Mouse (Mus musculus) heart, postnatal 0 days (tissue): ENCODE results near the gene Zdhhc13. TPM values are rescaled to one million over a fixed set of nuclear protein-coding genes. Genes with fewer than 3 reads are reported as not detected.
A peak's percentile ranks its signal among the peaks of the same experiment; 100 is the strongest.

Experiments used
- ATAC-seq: fragments of 200-750 bp; cut with Nextera tagmentation; 2 replicates; pipeline ENCODE4 v1.8.0; 2017; ENCODE audit warnings: low read depth, moderate number of reproducible peaks, moderate library complexity; ENCODE audit not compliant: insufficient read depth
- DNase-seq: peaks from one replicate; pipeline ENCODE4 v3.0.0-alpha.2; 2016; ENCODE audit warnings: low spot score
- H3K27ac ChIP-seq: fragments of 300-500 bp; sonication (generic); 2 replicates; pipeline ENCODE4 v1.5.1; 2014; ENCODE audit warnings: low read depth, mild to moderate bottlenecking
- H3K27me3 ChIP-seq: fragments of 300-500 bp; sonication (generic); 2 replicates; pipeline ENCODE4 v1.6.1; 2014; ENCODE audit warnings: low read length, mixed read lengths; ENCODE audit not compliant: control insufficient read depth, insufficient read depth
- H3K36me3 ChIP-seq: fragments of 300-500 bp; sonication (generic); replicated peaks from 2 replicates; pipeline ENCODE4 v1.6.1; 2014; ENCODE audit warnings: low read length, mixed read lengths; ENCODE audit not compliant: control insufficient read depth, insufficient read depth
- H3K4me1 ChIP-seq: fragments of 300-500 bp; sonication (generic); 2 replicates; pipeline ENCODE4 v1.6.1; 2014; ENCODE audit warnings: antibody characterized with exemption; ENCODE audit not compliant: control insufficient read depth, insufficient read depth
- H3K4me2 ChIP-seq: fragments of 300-500 bp; sonication (generic); 2 replicates; pipeline ENCODE4 v1.6.1; 2014; ENCODE audit warnings: low read depth, mild to moderate bottlenecking, low read length, moderate library complexity
- H3K4me3 ChIP-seq: fragments of 300-500 bp; sonication (generic); 2 replicates; pipeline ENCODE4 v1.5.1; 2014; ENCODE audit warnings: low read depth, low read length
- H3K9ac ChIP-seq: fragments of 300-500 bp; sonication (generic); replicated peaks from 2 replicates; pipeline ENCODE4 v1.6.1; 2014; ENCODE audit warnings: low read depth, low read length, mixed read lengths
- H3K9me3 ChIP-seq: fragments of 300-500 bp; sonication (generic); replicated peaks from 2 replicates; pipeline ENCODE4 v1.6.1; 2016; ENCODE audit warnings: low read length; ENCODE audit not compliant: control insufficient read depth
- CTCF ChIP-seq: IDR thresholded peaks from 2 replicates; pipeline ENCODE4 v1.5.1; 2016; ENCODE audit warnings: antibody characterized with exemption, control low read depth, low read depth
- EP300 ChIP-seq: IDR thresholded peaks from 2 replicates; pipeline ENCODE4 v1.6.1; 2016; ENCODE audit warnings: antibody characterized with exemption, low read depth
- whole genome bisulfite sequencing: fragments of 180-500 bp; shearing (Covaris S2); extraction: QIAGEN DNeasy Blood & Tissue Kit; methylation state at CpG from one replicate; pipeline ENCODE4 v1.1.7; 2014; 5-methylcytosine and 5-hydroxymethylcytosine counted together
- polyA plus RNA-seq: library from polyadenylated mRNA; unstranded; fragments of >200 nt; fragmentation: Nextera tagmentation; extraction: Ambion mirVana; gene quantifications from 2 replicates; pipeline ENCODE4 v1.2.1, GENCODE M21; 2015
- total RNA-seq: library from RNA; depleted of rRNA; stranded (reverse); fragments of >200 nt; gene quantifications from 2 replicates; pipeline ENCODE4 v1.2.3, GENCODE M21; 2014; ENCODE audit warnings: low replicate concordance

Zdhhc13 gene
- total and polyA plus RNA-seq, 2 experiments from 2014 or later = 29.5 to 58.5 TPM

GRCm38 (mm10) chr7:48790117-48790516 lies 1.3 kb downstream of the Zdhhc13 start:
- H3K9me3 ChIP-seq = no peaks in the 10 kb centered on the region

GRCm38 (mm10) chr7:48791412-48791811 lies 2.6 kb downstream of the Zdhhc13 start:
- Histone ChIP-seq H3K9ac (no peak overlapping the region), H3K9me3 (no peaks in the 10 kb centered on the region), H3K27me3 (no peaks in the 10 kb centered on the region), H3K4me3 (no peak overlapping the region), H3K27ac (no peak overlapping the region), H3K36me3 (peaks cover 4% of the 10 kb centered on the region; the same call in 1 of the 2 replicates), H3K4me2 (no peak overlapping the region), H3K4me1 (peaks cover 18% of the 10 kb centered on the region; the same call in 1 of the 2 replicates)
- no peak for ATAC-seq
- 78% methylated on average over 3 of the region's 3 CpGs for WGBS
- TF ChIP-seq EP300 (no peak), CTCF (no peak)
- DNase-seq = no peak

More at GRCm38 (mm10) chr7:48790117-48790516, 1.3 kb downstream of the Zdhhc13 start:
- ATAC-seq (no peak), DNase-seq (no peak)
- Histone ChIP-seq H3K27me3 (no peaks in the 10 kb centered on the region), H3K27ac (no peak overlapping the region), H3K36me3 (no peaks in the 10 kb centered on the region), H3K4me3 (no peak overlapping the region), H3K4me1 (peaks cover 18% of the 10 kb centered on the region; the same call in 1 of the 2 replicates), H3K9ac (no peak overlapping the region), H3K4me2 (no peak overlapping the region)
- WGBS = 61% methylated on average over 4 of the region's 4 CpGs
- TF ChIP-seq EP300 (no peak), CTCF (no peak)

GRCm38 (mm10) chr7:48795130-48795529 lies 6.3 kb downstream of the Zdhhc13 start:
- H3K27ac ChIP-seq = no peak overlapping the region
- WGBS = 86% methylated on average over 3 of the region's 3 CpGs
- H3K4me3 ChIP-seq = no peak overlapping the region
- 0 out of 2 replicates have a peak, but pooled peaks cover 8% of the 10 kb centered on the region for H3K4me1 ChIP-seq
- no peak for ATAC-seq
- no peaks in the 10 kb centered on the region for H3K9me3 ChIP-seq
- no peak for DNase-seq
- H3K9ac ChIP-seq = no peak overlapping the region
- no peak overlapping the region for H3K4me2 ChIP-seq
- TF ChIP-seq CTCF = no peak
- TF ChIP-seq EP300 = no peak
- no peaks in the 10 kb centered on the region for H3K27me3 ChIP-seq
- H3K36me3 ChIP-seq = peaks cover 17% of the 10 kb centered on the region; the same call in 1 of the 2 replicates

- H3K27ac ChIP-seq = no peak overlapping the region
- no peaks in the 10 kb centered on the region for H3K4me1 ChIP-seq
- peaks cover 58% of the 10 kb centered on the region for H3K36me3 ChIP-seq
- 91% methylated on average over 7 of the region's 7 CpGs for WGBS
- no peaks in the 10 kb centered on the region for H3K9me3 ChIP-seq
- no peak for ATAC-seq
- H3K9ac ChIP-seq = no peak overlapping the region
- H3K27me3 ChIP-seq = no peaks in the 10 kb centered on the region
- no peak overlapping the region for H3K4me2 ChIP-seq
- no peak for TF ChIP-seq EP300
- no peak for TF ChIP-seq CTCF
- H3K4me3 ChIP-seq = no peak overlapping the region
- DNase-seq = no peak
Observed at GRCm38 (mm10) chr7:48803381-48803780, 14.6 kb downstream of the Zdhhc13 start.

- no peak for TF ChIP-seq EP300
- 0 out of 2 replicates have a peak, but pooled peaks have one; percentile 1 for TF ChIP-seq CTCF
- H3K9ac ChIP-seq = no peak overlapping the region
- no peaks in the 10 kb centered on the region for H3K4me1 ChIP-seq
- no peak overlapping the region for H3K27ac ChIP-seq
- peaks cover 48% of the 10 kb centered on the region for H3K36me3 ChIP-seq
- H3K4me3 ChIP-seq = no peak overlapping the region
- no peaks in the 10 kb centered on the region for H3K27me3 ChIP-seq
- ATAC-seq (no peak), DNase-seq (no peak)
- H3K4me2 ChIP-seq = no peak overlapping the region
- 84% methylated on average over 4 of the region's 4 CpGs for WGBS
- no peaks in the 10 kb centered on the region for H3K9me3 ChIP-seq
Observed at GRCm38 (mm10) chr7:48806587-48806986, 17.8 kb downstream of the Zdhhc13 start.

- no peak overlapping the region for H3K9ac ChIP-seq
- TF ChIP-seq EP300 (no peak), CTCF (no peak)
- H3K9me3 ChIP-seq = no peaks in the 10 kb centered on the region
- no peak overlapping the region for H3K4me2 ChIP-seq
- DNase-seq (no peak), ATAC-seq (no peak)
- H3K36me3 ChIP-seq = peaks cover 35% of the 10 kb centered on the region
- H3K4me1 ChIP-seq = no peaks in the 10 kb centered on the region
- no peaks in the 10 kb centered on the region for H3K27me3 ChIP-seq
- H3K4me3 ChIP-seq = no peak overlapping the region
- H3K27ac ChIP-seq = no peak overlapping the region
- WGBS = 96% methylated on average over 1 of the region's 1 CpGs
Observed at GRCm38 (mm10) chr7:48810652-48811051, 21.8 kb downstream of the Zdhhc13 start.
